Mouse (Mus musculus): Measurements from ENCODE around the gene Acap1. TPM values are rescaled to one million over a fixed set of nuclear protein-coding genes. Genes with fewer than 3 reads are reported as not detected.

The Acap1 gene
- polyA plus RNA-seq, 1 experiment from 2014 or later, result 0.73 TPM

DNA sequence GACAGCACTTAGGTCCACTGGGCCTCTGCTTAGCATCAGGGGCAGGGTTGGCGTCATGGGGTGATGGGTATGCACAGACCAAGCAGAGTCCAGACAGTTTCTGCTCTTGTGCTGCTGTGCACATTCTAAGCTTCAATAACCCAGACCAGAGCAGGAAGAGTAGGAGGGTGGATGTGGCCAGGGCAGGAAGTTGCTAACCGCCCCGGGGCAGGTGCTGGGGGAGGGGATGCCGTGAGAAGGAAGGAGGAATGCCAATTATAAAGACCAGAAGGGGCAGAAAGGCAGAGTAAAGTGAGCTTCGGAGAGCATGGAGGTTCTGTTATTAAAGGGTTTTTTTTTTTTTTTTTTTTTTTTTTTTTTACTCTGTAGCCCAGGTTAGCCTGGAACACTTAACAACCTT is 668 bp downstream of the Acap1 start:
- Histone ChIP-seq H3K4me1 (peaks cover 10% of the 10 kb centered on the region), H3K9ac (replicated peaks) (no peak overlapping the region), H3K9me3 (no peaks in the 10 kb centered on the region), H3K36me3 (no peaks in the 10 kb centered on the region), H3K4me2 (replicated peaks) (no peak overlapping the region), H3K4me3 (no peak overlapping the region), H3K27me3 (no peaks in the 10 kb centered on the region), H3K27ac (replicated peaks) (no peak overlapping the region)
- ATAC-seq (ENCODE audit: low FRiP score, low read depth), result no peak
- 75% methylated on average over 5 of the region's 5 CpGs for WGBS

DNA sequence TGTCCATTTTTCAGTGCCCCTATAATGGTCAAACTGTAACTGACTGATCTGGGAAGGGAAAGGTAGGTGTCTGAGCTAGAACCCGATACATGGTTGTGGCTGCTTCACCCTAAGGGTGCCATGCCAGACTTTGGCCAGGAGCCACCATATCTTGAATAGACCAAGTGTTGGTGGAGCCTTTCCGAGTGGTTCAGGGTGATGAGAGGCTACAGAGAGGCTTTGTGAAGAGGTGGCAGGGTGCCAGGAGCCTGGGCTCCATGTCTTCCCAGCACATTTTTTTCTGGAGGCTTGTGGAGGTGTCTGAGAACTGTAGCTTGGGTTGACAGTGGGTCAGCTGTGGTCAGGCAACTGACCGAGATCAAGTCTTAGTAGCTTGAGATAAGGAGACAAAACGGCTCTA is 3.9 kb downstream of the Acap1 start:
- Histone ChIP-seq H3K4me2 (replicated peaks) (no peak overlapping the region), H3K27ac (replicated peaks) (no peak overlapping the region)

DNA sequence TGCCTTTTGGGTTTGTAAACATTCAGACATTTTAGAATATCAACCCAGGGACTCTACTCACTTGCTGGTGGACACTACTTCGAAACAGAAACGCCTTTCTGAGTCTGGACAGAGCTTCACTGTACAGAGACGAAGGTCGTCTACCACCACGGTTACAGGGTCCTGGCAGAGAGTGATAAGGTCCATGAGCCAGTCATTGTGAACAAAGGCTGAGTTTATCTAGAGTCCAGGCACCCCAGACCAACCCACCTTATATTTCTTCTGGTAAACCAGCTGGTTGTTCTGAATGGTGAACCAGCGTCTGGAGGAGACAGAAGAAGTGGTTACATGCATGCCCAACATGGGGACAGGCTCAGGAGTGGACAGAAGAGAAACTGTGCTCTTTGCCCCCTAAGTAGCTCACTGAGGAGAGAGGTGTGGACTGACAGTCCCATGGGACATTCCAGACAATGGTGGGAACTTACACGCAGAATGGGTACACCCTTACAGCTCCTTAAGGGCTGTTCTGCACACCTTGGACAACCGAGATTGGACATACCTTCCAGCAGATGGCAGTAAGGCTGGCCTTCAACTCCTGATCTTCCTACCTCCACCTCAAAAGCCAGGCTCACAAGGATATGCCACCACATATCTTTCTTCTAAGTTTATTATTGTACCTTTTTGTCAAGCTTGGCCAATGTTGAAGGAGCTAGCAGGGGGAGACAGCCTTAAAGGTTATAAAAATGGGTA is 8.3 kb downstream of the Acap1 start:
- Histone ChIP-seq H3K4me3 (no peak overlapping the region), H3K27ac (replicated peaks) (no peak overlapping the region), H3K4me1 (no peaks in the 10 kb centered on the region), H3K9ac (replicated peaks) (no peak overlapping the region), H3K27me3 (peaks cover 10% of the 10 kb centered on the region), H3K36me3 (no peaks in the 10 kb centered on the region), H3K9me3 (no peaks in the 10 kb centered on the region), H3K4me2 (replicated peaks) (no peak overlapping the region)
- 80% methylated on average over 8 of the region's 8 CpGs for WGBS
- ATAC-seq (ENCODE audit: low FRiP score, low read depth), result no peak

More for the DNA sequence above, 3.9 kb downstream of the Acap1 start:
- Histone ChIP-seq H3K9ac (replicated peaks) (no peak overlapping the region), H3K4me1 (no peaks in the 10 kb centered on the region), H3K27me3 (no peaks in the 10 kb centered on the region), H3K4me3 (no peak overlapping the region), H3K36me3 (no peaks in the 10 kb centered on the region), H3K9me3 (no peaks in the 10 kb centered on the region)
- WGBS, result 86% methylated on average over 4 of the region's 4 CpGs
- no peak for ATAC-seq (ENCODE audit: low FRiP score, low read depth)

DNA sequence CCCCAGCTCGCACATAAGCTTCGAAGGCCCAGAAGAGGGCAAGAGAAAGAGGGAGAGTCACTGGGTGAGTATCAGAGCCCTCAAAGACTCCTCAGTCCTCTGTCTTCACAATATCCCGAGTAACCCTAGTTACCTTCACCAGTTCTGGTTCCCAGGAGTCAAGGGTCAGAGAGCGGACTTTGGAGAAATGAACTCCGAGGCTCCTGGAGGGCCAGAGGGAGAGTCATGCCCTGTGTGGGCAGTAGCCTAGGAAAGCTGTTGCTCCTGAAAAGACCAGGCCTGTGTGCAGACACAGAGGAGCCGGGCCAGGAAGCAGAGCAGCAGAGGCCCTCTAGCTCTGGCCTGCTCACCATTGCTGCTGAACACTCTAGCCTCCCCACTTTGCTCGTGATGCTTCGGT is 10.7 kb downstream of the Acap1 start:
- Histone ChIP-seq H3K36me3 (no peaks in the 10 kb centered on the region), H3K27me3 (peaks cover 27% of the 10 kb centered on the region), H3K4me1 (peaks cover 22% of the 10 kb centered on the region), H3K27ac (replicated peaks) (no peak overlapping the region), H3K4me3 (no peak overlapping the region), H3K9me3 (no peaks in the 10 kb centered on the region), H3K4me2 (replicated peaks) (no peak overlapping the region), H3K9ac (replicated peaks) (no peak overlapping the region)
- ATAC-seq (ENCODE audit: low FRiP score, low read depth), result no peak
- WGBS, result 79% methylated on average over 8 of the region's 8 CpGs

DNA sequence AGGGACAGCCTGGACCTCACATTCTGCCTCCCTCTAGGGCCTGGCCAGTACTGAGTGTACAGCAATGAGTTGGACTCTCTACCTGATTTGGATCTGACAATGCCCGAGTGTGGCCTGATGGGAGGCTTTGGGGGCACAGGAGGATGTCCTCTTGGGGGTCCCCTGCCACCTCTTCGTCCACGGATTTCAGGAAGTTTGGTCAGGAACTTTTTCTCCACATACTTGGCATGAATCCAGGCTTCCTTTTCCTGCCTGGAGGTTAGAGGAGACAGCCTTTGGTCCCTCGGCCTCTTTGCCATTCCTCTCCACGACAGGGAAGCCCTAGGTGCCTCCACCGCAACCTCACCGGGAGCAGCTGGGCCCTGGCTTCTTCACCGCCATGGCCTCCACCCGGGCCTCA is 11.1 kb downstream of the Acap1 start:
- Histone ChIP-seq H3K36me3 (no peaks in the 10 kb centered on the region), H3K4me2 (replicated peaks) (no peak overlapping the region), H3K4me3 (no peak overlapping the region), H3K9me3 (no peaks in the 10 kb centered on the region), H3K27me3 (peaks cover 32% of the 10 kb centered on the region), H3K9ac (replicated peaks) (no peak overlapping the region), H3K27ac (replicated peaks) (no peak overlapping the region), H3K4me1 (peaks cover 24% of the 10 kb centered on the region)
- ATAC-seq (ENCODE audit: low FRiP score, low read depth), result no peak
- 88% methylated on average over 9 of the region's 9 CpGs for WGBS

DNA sequence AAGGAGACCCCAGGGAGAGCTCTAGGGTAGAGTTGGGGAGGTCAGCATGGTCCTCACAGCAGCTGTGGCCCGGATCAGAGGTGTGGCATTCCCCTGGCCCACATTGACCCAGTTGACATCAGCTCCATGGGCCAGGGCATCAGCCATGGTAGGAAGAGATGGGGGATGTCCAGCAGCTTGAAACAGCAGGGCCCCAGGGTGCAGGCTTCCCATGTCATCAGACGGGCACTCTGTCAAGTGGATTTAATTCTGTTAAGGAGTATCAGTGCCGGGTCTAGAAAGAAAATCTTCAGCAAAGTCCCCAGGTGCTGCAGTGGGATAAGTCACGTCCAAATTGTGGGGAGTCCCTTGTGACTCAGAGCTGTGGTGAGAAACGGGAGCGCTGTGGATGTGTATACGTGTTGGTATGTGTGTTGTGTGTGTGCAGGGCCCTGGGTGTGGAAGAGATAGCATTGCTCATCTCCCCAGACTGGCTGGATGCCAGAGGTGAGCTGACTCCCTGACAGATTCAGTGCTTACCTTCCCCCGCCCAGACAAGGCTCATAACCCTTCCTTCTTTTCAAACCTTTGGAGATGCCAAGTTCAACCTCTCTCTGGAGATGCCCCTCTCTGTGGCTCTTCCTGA is 11.7 kb downstream of the Acap1 start:
- no peak overlapping the region for H3K4me2 ChIP-seq (replicated peaks)
- no peaks in the 10 kb centered on the region for H3K36me3 ChIP-seq
- no peak overlapping the region for H3K27ac ChIP-seq (replicated peaks)
- no peaks in the 10 kb centered on the region for H3K9me3 ChIP-seq
- no peak for ATAC-seq (ENCODE audit: low FRiP score, low read depth)
- no peak overlapping the region for H3K9ac ChIP-seq (replicated peaks)
- 91% methylated on average over 8 of the region's 8 CpGs for WGBS
- H3K4me3 ChIP-seq, result no peak overlapping the region
- peaks cover 34% of the 10 kb centered on the region for H3K27me3 ChIP-seq
- peaks cover 24% of the 10 kb centered on the region for H3K4me1 ChIP-seq

DNA sequence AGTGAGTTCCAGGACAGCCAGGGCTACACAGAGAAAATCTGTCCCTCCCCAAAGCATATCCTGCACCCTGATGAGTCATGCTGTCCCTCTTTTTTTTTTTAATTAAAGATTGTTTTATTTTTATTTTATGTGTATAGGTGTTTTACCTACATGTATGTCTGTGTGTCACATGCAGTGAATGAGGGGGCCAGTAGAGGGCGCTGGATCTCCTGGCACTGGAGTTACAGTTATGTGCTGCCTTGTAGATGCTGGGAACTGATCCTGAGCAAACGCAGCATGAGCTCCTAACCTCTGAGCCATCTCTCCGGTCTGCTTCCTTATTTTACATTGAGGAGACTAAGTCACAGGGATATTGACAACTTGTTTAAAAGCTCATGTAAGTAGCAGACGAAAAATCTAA is 12.3 kb downstream of the Acap1 start:
- Histone ChIP-seq H3K4me3 (no peak overlapping the region), H3K9ac (replicated peaks) (no peak overlapping the region), H3K27me3 (peaks cover 34% of the 10 kb centered on the region), H3K27ac (replicated peaks) (no peak overlapping the region), H3K4me1 (peaks cover 24% of the 10 kb centered on the region), H3K4me2 (replicated peaks) (no peak overlapping the region), H3K9me3 (no peaks in the 10 kb centered on the region), H3K36me3 (no peaks in the 10 kb centered on the region)
- ATAC-seq (ENCODE audit: low FRiP score, low read depth), result no peak
- WGBS, result 59% methylated on average over 4 of the region's 4 CpGs

DNA sequence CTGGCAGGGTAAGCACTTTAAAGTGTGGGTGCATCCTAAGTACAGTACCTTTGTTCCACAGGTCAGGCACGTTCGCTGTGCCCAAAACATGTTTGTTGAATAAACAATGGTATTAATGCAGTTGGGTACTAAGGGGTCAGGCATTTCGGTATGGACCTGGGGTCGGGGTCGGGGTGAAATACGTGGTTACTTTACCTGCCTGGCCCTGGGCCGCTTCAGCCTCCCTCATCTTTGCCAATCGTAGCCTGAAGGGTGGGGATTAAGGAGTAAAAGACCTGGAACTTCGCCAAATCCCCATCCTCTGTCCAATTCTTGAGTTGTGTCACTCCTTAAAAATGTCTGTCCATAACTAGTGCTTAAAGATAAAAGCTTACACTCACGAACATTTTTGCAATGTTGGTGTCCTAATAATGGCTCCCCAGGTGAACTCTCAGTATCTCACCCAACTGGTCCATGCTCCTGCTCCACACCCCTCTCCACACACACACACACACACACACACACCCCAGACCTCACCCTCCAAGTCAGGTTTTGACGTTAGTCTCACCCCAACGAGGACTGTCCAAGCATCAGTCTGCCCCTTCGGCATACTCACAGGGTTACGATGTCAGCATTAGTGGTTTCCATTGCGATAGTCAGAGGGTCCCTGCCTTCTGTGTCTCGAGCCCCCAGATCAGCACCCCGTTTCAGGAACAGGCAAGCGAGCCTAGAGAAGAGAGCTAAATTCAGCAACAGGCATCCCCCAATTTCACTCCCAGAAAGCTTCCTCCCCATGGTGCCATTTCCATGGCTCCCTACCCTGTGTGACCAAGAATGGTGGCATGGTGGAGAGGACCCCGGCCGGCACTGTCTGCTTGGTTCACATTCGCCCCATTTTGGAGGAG is 13.3 kb downstream of the Acap1 start:
- H3K4me1 ChIP-seq, result peaks cover 27% of the 10 kb centered on the region
- WGBS, result 60% methylated on average over 21 of the region's 21 CpGs
- peaks cover 39% of the 10 kb centered on the region for H3K27me3 ChIP-seq
- no peak; the same call in 1 of the 2 replicates for ATAC-seq (ENCODE audit: low FRiP score, low read depth)
- H3K9ac ChIP-seq (replicated peaks), result no peak overlapping the region
- H3K4me3 ChIP-seq, result peak overlapping the region; percentile 48
- H3K9me3 ChIP-seq, result no peaks in the 10 kb centered on the region
- H3K27ac ChIP-seq (replicated peaks), result no peak overlapping the region
- peak overlapping the region; percentile 71 for H3K4me2 ChIP-seq (replicated peaks)
- no peaks in the 10 kb centered on the region for H3K36me3 ChIP-seq

DNA sequence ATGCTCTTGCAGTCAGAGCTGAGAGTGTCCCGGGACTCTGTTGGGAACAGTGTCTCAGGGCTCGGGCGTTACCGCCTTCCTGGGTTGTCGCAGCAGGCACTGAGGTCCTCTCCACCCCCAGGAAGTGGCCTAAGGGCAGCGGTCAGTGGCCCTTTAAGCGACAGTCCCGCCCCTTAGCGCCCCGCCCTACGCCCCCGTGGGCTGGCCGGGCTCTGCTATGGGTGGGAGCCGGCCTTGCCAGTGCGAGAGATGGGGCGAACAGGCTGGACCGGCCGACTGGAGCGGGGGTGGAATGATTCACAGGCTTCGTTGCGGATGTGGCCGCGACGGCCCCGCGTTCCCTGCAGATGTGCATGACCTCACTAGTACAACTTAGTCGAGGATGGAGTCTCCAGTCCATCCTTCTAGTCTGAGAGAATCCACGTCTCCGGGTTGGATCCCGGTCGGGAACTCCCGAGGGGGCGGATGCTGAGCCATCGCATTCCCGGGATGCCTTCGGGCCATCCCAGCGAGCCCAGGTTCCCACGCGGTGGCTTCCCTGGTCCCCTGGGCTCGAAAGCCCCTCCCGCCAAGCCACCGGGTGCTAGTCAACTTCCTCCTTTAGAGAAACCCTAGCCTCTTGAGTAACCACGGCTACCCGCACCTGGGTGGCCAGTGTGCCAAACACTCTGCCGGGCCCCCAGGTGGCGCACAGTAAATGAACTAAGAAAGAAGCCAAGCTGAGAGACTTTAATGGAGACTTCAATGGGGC is 14.3 kb downstream of the Acap1 start, which contains the start of gene Kctd11:
Kctd11 (minus strand) TSS at position 554 of the 751 bp plus-strand sequence.
- WGBS, result under 1% methylated on average over 46 of the region's 46 CpGs
- ATAC-seq (ENCODE audit: low FRiP score, low read depth), result peak; percentile 75
- H3K4me1 ChIP-seq, result peaks cover 29% of the 10 kb centered on the region

DNA sequence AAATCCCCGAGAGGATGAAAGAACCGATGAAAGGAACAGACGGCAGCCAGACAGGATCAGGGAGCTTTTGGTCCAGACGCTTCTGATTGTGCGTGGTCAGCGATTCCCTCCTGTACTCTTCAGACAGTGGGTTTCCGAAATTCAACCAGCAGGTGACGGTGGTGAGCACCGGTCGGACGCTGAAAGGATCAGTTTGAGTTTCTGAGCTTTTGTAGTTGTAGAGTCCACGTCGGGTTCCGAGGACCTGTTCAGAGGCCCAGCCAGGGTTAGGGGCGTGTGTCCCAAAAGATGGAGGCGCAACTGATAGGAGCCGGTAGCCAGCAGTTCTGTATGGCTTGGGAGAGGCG is 14.9 kb downstream of the Acap1 start:
- Histone ChIP-seq H3K27ac (replicated peaks) (0 out of 2 replicates have a peak overlapping the region, but pooled peaks have one; percentile 10), H3K4me1 (peaks cover 29% of the 10 kb centered on the region), H3K9me3 (no peaks in the 10 kb centered on the region), H3K27me3 (peaks cover 38% of the 10 kb centered on the region), H3K9ac (replicated peaks) (peak overlapping the region; percentile 37; the same call in 1 of the 2 replicates), H3K4me2 (replicated peaks) (peak overlapping the region; percentile 71), H3K36me3 (no peaks in the 10 kb centered on the region), H3K4me3 (peak overlapping the region; percentile 48)
- ATAC-seq (ENCODE audit: low FRiP score, low read depth), result peak; percentile 55
- under 1% methylated on average over 18 of the region's 18 CpGs for WGBS

More for the DNA sequence above, 14.3 kb downstream of the Acap1 start, which contains the start of gene Kctd11:
- Histone ChIP-seq H3K4me2 (replicated peaks) (peak within 1 kb of the TSS; percentile 71), H3K27ac (replicated peaks) (0 out of 2 replicates have a peak within 1 kb of the TSS, but pooled peaks have one; percentile 10), H3K9ac (replicated peaks) (peak within 1 kb of the TSS; percentile 37), H3K27me3 (peaks cover 39% of the 10 kb centered on the region), H3K9me3 (no peaks in the 10 kb centered on the region), H3K36me3 (no peaks in the 10 kb centered on the region), H3K4me3 (peak within 1 kb of the TSS; percentile 48)

DNA sequence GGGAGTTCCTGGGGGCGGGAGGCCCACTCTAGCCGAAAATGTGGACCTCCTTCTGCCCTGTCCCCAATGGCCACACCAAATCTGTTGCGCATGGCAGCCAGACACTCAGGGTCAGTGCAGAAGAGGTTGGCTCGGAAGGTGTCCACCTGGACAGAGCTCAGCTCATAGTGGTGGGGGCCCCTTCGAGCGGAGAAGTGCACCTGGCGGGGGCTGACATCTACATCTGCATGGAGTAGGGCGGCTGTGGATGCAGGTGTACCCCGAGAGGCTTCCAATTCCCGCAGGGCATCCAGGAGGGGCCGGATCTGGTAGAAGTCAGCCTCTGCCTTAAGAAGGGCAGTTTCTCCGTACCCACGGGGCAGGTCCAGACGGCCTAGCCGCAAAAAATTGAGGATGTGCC is 15.6 kb downstream of the Acap1 start:
- peaks cover 29% of the 10 kb centered on the region for H3K4me1 ChIP-seq
- H3K4me3 ChIP-seq, result peak overlapping the region; percentile 48; the same call in 1 of the 2 replicates
- H3K27ac ChIP-seq (replicated peaks), result no peak overlapping the region
- no peaks in the 10 kb centered on the region for H3K9me3 ChIP-seq
- no peak for ATAC-seq (ENCODE audit: low FRiP score, low read depth)
- H3K27me3 ChIP-seq, result peaks cover 35% of the 10 kb centered on the region
- H3K9ac ChIP-seq (replicated peaks), result peak overlapping the region; percentile 37; the same call in 1 of the 2 replicates
- 60% methylated on average over 15 of the region's 15 CpGs for WGBS
- H3K4me2 ChIP-seq (replicated peaks), result peak overlapping the region; percentile 71
- H3K36me3 ChIP-seq, result no peaks in the 10 kb centered on the region

Measured in midbrain, embryonic 12.5 days (tissue).